Mouse (Mus musculus): ENCODE data around the gene Cdc34b. TPM values are rescaled to one million over a fixed set of nuclear protein-coding genes. Genes with fewer than 3 reads are reported as not detected.
A peak's percentile ranks its signal among the peaks of the same experiment; 100 is the strongest.
"Not testable (repeated sequence)": the region's sequence is repeated elsewhere in the genome, so short reads cannot be mapped to it uniquely, and the experiment has no call there.

The Cdc34b gene
- total RNA-seq (2022) = not detected

DNA sequence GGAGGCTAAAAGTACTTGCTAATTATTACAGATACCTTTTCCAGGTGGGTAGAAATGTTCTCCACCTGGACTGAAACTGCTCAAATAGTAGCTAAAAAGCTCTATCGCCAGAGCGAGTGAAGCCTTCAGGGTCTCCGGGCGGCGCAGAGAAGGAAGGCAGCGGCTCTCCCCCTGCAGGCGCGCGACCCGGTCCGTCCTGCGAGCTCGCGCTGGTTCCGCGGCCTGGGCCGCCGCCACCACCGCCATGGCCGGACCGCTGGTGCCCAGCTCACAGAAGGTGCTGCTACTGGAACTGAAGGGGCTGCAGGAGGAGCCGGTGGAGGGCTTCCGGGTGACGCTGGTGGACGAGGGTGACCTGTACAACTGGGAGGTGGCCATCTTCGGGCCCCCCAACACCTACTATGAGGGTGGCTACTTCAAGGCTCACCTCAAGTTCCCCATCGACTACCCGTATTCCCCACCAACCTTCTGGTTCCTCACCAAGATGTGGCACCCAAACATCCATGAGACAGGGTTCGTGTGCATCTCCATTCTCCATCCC, at the start of gene Cdc34b:
Gene Cdc34b, plus strand, starts transcription at position 51 of the 541 bp plus-strand sequence.
- DNase-seq (ENCODE audit: low spot score in 2 of 2) = no peak

DNA sequence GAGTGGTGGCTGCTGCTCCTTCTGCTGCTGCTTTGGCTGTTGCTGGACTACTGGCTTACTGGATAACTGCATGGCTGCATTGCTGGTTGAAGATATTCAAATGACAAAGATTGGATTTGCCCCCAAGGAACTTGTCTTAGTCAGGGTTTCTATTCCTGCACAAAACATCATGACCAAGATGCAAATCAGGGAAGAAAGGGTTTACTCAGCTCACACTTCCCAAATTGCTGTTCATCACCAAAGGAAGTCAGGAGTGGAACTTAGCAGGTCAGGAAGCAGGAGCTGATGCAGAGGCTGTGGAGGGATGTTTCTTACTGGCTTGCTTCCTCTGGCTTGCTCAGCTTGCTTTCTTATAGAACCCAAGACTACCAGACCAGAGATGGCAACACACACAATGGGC, 49.1 kb upstream of the Cdc34b start:
- DNase-seq (ENCODE audit: low spot score in 2 of 2) = not testable (repeated sequence)

DNA sequence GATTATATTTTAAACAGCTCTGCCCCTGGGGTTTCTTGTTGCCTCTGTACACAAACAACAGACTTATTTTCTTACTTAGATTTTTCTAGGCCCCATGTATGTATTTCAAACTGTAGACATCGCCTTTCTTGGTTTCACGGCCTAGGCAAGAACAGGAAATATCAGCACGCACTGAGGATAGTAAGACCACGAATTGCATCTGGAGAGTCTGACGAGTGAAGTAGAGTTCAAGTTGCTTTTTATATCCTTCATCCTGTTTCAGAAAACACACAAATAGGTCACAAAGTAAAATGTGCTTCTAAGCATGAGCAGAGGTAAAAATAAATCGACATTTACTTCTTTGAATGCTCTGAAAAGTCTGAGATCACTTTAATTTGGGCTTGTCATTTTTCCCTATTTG, 46.1 kb upstream of the Cdc34b start:
- DNase-seq (ENCODE audit: low spot score in 2 of 2) = no peak

DNA sequence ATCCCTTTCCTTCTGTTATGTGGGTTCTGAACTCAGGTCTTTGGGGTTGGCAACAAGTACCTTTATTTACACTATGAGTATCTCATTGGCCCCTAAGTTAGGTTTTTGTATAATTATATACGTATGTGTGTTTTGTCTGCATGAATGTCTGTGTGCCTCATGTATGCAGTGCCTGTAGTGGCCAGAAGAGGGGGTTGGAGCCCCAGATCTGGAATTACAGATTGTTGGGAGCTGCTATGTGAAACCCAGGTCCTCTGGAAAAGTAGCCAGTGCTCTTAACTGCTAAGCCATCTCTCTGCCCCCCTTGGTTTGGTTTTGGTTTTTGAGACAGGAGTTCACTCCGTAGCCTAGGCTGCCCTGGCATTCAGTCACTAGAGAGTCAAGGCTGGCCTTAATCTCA, 44.4 kb upstream of the Cdc34b start:
- DNase-seq (ENCODE audit: low spot score in 2 of 2) = no peak

DNA sequence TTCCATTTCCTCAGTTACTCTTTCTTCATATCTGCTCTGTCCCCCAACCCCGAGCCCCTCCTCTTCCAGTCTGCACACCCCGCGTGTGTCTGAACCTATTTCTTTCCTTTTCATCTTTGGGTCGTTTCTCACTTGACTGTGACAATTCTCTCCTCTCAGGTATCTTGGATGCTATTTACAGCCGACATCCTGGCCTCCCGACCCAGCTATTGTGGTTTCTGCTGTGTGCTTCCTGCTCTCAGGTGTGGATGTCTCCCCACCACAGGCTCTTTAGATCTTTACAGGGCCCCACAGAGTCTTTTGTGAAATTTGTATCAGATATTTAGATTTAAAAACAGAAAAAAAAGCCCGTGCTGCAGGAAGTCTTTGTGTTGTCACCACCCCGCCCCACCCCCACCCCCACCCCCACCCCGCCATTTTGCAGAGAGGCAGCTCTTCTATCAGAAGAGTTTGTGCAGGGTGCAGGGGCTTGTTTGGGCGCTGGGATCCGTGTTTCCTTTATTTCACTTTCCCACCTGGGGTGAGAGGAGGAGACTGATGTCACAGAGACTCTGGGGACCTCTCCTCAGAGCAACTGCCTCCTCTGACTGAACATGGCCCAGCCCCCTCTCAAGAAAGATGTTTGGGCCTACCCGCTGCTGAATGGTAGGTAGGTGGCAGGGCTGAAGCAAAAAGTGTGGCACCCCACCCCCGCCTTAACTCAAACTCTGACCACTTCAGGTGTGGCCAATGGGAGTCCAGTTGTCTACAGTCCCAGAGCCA, 43.7 kb upstream of the Cdc34b start:
- DNase-seq (ENCODE audit: low spot score in 2 of 2) = no peak

DNA sequence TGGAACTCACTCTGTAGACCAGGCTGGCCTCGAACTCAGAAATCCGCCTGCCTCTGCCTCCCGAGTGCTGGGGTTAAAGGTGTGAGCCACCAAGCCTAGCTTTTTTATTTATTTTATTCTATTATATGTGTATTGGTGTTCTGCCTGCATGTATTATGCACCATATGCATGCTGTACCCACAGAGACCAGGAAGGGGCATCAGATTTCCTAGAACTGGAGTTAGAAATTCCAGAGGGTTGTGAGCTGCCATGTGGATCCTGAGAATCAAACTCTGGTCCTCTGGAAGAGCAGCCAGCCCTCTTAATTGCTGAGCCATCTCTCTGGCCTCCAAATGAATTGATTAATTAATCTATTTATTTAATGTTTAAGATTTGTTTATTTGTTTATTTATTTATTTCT, 42.2 kb upstream of the Cdc34b start:
- no peak for DNase-seq (ENCODE audit: low spot score in 2 of 2)

DNA sequence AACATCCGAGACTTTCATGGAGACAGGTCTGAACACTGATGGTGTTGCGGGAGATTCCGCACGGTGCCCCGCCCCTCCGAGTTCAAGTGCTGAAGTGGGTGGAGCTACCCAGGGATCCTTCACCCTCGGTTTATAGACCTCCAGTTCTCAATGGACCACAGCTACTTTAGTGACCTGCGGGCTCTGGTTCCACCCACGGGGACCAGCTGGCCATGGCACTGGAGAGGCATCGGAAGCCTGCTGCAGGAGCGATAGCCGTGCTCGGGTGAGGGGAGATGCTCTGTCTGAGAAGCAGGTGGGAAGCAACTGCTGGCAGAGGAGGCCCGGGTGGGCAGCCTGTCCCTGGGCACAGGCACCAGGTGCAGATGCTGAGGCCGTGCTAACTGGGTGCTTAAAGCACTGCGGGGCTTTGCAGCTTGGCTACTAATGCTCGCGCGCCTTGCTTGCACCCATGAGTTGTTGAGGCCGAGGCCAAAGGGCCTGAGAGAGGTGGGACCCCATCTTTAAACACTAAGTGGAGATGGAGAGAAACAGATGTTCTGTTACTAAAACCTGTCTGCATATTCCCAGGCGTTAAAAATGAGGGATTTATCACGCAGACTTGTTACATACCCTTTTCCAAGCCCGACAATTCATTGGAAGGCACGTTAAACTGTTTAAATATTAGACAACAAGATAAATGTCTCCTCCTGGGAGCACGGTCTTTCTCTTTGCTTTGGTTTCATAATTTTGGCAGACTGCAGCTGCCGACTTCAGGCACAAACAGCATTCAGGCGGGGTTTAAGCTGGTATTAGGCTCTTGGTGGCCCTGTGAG, 40.0 kb upstream of the Cdc34b start:
- DNase-seq (ENCODE audit: low spot score in 2 of 2) = no peak

DNA sequence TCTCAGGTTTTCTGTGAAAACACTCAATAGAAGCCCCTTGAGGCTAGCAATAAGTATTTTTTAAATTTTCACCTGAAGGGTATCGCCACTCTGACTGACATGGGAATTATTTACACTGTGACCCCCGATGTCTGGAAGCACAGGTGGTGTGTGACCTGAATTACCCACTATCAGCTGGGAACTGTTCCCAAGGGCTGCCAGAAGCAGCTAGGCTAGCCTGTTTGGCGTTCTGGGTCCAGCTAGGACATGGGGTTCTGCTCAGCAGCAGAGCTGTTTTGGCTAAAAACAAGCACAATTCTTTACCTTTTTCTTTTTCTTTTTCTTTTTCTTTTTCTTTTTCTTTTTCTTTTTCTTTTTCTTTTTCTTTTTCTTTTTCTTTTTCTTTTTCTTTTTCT, 39.4 kb upstream of the Cdc34b start:
- no peak for DNase-seq (ENCODE audit: low spot score in 2 of 2)

DNA sequence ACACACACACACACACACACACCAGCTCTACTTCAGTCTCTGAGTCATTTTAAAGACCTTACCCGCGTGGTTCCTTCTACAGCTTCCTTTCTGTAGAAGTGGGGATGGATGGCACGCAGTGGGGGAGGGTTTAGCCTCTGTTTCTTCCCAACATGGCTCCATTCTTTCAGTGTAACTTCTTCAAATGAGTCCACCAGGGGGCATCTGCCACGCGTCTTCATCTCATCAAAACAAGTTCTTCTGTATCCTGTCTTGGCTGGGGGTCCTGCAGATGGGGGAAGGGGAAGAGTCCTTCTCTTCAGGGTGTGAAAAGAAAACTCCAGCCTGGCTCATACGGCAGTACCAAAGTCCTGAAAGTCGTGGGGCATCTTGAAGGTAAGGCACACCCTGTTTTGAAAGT, 37.6 kb upstream of the Cdc34b start:
- no peak for DNase-seq (ENCODE audit: low spot score in 2 of 2)

DNA sequence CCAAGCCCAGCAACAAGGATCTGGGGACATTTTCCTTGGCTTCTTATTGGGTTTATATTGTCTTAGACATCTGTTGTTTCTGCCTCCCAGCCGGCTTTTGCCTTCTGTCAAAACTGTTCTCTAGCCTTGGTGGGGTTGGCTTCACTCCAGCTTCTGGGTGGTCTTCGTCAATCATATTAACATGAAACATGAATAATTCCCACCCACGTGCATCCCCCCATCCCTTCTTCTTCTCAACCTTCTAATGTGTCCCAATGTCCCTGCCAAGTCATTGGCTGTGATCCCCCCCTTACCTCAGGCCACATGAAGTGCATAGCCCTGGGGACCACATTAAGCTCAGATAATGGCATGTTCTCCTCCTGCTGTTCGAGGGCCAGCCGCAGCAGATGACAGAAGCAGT, 37.1 kb upstream of the Cdc34b start, which contains the start of gene Gm11541:
Gene Gm11541, minus strand, starts transcription at position 28 of the 400 bp plus-strand sequence.
- DNase-seq (ENCODE audit: low spot score in 2 of 2) = no peak

DNA sequence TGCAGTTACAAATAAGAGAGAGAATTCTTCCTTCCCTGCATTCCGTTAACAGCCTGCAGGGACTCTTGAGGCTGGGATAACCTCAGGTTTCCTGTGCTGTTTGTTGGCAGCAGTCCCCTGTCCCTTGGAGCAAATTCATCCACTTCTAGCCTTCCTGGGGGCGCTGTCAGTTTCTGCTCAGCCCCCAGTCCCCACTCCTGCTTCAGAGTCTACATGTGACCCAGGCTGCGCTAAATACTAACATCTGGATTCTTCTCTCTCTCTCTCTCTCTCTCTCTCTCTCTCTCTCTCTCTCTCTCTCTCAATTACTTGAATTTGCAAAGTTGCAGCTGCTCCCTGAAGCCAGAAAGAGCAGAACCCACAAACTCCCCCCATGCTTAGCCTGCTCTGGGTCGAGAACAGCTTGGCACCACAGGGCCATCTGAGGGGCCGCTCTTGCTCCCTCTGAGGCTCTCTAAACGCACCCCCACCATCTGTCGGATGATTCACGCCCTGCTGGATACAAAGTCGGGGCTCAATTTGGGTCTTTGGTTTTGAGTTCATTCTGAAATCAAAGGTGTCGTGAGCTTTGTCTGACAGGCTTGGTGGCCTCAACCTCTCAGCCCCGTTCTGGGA, 28.2 kb upstream of the Cdc34b start:
- no peak for DNase-seq (ENCODE audit: low spot score in 2 of 2)

DNA sequence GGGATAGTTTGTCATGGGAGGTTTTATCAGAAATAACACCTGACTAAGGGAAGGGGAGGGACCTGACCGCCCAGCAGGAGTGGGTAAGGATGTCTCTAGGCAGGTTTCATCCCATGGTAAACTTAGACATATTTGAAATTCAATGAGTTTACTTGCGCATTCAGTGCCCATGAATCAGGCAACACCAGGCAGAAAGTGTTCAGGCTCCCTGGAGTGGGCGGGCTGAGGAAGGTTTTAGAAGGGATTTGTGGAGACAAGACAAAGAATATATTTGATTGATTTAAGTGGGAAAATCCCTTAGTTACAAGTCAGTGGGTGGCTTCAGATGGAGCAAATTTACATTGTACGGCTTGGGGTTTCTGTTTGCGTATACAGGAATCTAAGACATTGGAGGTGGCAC, 26.0 kb upstream of the Cdc34b start:
- no peak for DNase-seq (ENCODE audit: low spot score in 2 of 2)

DNA sequence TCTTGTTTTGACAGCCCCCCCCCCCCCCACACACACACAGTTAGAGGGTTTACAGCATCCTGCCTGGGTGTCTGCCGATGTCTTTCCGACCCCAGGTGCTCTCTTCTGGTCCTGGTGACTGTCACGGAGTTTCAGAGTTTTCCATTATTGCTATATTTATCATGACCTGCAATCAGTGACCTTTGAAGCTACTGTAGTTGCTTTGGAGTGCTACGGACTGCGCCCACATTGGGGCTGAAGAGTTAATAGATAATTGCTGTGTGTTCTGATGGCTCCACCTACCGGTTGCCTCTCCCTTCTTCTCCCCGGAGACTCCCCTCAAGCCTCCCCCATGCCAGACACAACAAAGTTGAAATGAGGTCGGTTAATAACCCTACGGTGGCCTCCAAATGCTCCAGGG, 24.8 kb upstream of the Cdc34b start:
- DNase-seq (ENCODE audit: low spot score in 2 of 2) = peak in 1 of 2 experiments; percentile 27

DNA sequence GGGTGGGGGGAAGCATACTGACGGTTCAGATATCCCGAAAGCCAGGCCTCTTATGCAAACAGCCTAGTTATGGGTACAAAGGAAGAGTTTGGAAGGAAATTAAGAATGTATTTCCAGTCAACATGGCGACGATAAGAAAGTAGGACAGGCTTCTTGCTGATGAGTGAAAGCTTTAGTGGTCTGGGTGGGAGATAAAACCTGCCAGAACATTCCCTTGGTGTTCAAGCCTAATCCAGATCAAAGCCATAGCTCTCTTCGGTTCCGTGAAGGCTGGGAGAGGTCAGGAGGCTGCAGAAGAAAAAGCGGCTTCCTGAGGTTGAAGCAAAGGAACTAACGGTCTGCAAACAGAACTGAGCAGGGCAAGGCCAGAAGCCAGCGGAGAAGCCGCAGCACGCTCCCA, 24.3 kb upstream of the Cdc34b start:
- DNase-seq (ENCODE audit: low spot score in 2 of 2) = no peak

DNA sequence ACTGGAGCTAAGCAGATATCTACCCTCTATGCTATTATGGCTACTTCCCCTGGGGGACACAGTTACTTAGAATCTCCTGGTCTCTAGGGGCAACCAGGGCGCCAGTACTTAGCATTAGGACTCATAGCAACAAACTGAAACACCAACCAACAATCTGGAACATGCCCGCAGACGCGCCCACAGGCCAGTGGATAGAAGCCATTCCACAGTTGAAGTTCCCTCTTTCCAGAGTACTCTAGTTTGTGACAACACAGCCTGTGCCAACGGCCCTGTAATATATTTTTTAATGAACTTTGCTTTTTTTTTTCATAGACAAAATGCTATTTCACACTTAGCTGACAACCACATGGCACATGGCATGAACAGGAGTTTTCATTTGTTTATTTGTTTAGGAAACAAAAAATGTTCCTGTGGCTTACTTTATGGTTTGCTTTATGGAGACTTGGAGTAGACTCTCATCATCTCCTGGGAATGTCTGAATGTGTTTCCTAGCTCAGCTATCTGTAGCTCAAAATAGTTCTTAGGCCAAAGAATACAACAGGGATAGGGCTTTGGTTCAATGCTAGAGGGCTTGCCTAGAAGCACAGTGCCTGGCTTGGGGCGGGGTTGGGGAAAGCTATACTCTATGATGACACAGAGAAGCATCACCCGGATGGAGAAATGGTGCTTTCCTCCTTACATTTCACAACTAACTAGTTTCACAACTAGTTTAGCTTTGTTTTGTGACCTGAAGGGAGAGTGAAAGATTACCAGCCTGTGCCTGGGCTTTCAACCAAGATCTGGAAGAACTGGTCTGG, 23.3 kb upstream of the Cdc34b start:
- DNase-seq (ENCODE audit: low spot score in 2 of 2) = no peak

DNA sequence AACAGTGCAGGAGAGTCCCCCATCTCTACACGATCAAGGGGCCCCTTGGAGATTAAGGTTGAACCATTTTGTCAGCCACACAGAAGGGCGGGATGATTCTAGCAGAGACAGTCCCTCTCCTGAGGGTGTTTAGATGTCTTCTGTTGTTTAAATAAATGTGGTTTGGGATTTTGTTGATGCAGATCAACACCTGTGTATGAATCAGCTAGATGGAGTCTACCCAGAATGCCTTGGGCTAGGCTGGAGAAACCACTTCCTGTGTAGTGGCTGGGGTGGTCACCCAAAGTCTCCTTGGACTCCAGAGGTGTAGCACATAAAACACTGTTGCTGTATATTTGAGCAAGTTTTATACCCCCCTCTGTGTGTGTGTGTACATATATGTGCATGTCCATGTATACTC, 22.4 kb upstream of the Cdc34b start:
- no peak for DNase-seq (ENCODE audit: low spot score in 2 of 2)

DNA sequence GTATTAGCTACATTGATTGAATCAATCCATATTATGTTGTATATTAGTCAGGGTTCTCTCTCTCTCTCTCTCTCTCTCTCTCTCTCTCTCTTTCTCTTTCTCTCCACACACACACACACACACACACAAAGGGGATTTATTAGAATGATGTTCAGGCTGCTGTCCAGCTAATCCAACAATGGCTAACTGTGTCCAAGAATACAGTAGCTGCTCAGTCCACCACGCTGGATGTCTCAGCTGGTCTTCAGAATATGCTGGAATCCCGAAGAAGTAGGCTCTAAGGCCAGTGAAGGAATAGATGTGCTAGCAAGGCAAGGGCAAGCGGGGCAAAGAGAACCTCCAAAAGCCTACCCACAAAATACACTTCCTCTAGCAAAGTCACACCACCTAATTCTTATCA, 14.3 kb upstream of the Cdc34b start:
- DNase-seq (ENCODE audit: low spot score in 2 of 2) = no peak

DNA sequence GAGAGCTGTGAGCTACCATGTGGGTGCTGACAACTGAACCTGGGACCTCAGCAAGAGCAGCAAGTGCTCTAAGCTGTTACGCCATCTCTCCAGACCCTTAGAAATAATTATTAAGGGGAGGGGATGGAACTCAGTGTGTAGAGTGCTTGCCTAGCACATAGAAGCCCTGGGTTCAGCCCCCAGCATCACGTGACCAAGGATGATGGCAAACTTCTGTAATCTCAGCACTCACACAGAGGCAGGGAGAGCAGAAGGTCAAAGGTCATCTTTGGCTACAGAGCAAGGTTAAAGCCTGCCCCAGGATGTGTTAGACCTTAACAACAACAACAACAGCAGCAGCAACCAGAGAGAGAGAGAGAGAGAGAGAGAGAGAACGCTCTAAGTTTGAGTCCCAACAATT, 13.0 kb upstream of the Cdc34b start:
- DNase-seq (ENCODE audit: low spot score in 2 of 2) = no peak

DNA sequence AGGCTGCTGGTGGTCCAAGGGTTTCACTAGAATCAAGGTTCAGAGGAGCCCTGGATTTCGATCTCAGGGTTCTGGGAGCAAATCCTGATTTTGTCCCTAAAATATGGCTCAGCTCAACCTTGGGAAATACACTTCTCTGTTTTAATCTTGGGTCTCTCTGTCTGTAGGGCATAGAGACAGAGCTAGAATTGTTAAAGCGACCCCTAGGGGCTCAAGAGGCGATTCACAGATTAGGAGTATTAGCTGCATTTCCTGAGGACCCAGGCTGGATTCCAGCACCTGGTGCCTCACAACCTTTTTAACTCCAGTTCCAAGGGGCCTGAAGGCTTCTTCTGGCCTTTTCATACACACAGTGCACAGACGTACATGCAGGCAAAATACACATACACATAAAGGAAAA, 12.0 kb upstream of the Cdc34b start:
- DNase-seq (ENCODE audit: low spot score in 2 of 2) = no peak

DNA sequence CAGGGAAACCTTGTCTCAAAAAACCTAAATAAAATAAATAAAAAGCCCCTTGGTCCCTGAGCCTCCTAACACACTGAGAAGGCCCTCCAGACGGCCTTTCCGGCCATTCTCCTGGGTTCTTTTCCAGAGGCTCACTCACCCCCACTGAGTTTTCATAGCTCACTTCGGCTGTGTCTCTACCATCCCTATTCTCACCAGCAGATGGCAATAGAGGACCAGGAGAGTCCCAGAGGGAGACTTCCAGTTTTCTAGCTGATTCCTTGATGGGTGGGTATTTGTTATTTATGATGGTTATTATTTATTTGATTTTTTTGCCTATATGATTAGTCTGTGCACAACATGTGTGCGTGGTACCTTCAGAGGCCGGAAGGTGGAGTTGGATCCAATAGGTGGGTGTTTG, 11.3 kb upstream of the Cdc34b start:
- DNase-seq (ENCODE audit: low spot score in 2 of 2) = peak in 1 of 2 experiments; percentile 68

DNA sequence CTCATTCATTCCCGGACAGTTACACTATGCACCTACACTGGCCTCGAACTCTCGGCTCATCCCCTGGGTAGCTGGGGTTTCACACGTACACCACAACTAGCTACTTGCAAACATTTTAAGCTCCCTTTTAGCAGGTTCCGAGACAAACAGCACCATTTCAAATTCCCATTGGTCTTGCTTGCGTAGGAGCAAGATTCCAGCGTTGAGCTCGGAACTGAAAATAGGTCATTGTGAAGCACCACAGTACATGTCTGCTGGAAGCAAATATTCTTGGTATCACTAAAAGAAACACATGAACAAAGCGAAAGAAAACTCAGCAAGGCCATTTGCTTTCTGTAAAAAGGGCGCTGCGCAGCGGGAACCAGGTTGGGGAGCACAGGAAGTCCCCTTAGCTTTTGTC, 10.4 kb upstream of the Cdc34b start:
- DNase-seq (ENCODE audit: low spot score in 2 of 2) = no peak
